Mouse (Mus musculus): ENCODE measurements around the gene Hat1.
A peak's percentile ranks its signal among the peaks of the same experiment; 100 is the strongest.

The Hat1 gene

DNA sequence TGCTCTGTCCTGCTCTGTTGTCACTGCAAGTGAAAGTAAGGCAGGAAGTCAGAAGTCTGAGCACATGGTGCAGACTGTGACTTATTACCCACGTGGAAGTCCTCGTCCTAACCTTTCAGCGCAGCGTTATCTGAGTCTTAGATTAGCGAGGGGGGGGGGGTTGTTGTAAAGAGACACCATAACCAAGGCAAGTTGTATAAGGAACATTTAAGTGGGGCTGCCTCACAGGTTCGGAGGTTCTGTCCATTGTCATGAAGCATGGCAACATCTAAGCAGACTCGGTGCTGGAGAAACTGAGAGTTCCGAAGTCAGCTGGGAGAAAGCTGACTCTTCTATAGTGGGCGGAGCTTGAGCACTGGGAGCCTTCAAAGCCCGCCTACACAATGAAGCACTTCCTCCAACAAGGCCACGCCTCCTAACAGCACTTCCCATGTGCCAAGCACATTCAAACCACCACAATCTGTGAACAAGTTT, 12.3 kb upstream of the Hat1 start:
- DNase-seq (ENCODE audit: low spot score), result no peak

DNA sequence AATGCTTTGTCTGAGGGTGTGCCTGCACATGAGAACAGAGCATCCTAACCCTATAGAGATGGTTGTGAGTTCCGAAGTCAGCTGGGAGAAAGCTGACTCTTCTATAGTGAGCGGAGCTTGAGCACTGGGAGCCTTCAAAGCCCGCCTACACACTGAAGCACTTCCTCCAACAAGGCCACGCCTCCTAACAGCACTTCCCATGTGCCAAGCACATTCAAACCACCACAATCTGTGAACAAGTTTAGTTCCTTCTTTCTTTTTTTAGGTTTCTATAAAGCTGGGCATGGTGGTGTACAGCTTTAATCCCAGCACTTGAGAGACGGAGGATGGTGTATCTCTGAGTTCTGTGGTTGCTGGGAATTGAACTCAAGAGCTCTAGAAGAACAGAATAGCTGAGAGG, 11.3 kb upstream of the Hat1 start:
- DNase-seq (ENCODE audit: low spot score), result no peak

DNA sequence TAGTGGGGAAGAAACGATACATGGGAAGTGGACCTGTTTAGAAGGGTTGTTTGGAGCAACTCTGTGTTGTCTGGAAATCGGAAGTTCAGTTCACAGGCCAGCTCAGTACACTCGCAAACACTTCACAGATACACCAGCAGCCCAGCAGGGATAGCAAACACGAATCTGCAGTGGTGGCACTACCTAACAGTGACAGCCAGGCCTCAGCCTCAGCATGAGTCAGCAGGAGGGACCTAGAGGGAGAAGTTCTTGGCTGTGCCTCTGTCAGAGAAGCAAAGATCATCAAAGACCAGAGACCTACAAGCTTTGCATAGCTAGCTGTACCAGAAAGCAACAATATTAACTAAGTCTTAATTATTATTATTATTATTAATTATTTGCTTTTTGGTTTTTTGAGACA, 6.8 kb upstream of the Hat1 start:
- no peak for DNase-seq (ENCODE audit: low spot score)

DNA sequence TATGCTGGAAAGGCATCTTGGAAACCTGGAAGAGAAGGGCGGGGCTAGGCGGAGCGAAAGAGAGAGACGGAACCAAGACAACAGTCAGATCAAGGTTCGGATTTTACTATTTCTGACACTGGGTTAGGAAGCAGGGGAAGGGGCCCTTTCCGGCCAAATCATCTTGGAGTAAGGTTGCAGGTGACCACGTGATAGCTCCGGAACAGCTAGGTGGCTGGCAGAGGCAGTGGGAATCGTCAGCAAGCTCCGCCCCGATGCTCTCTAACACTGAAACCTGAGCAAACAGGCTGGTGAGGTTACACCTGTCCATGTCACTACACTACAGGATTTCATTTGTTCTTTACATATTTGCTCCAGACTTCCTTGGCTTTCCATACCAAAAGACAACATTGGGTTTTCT, 4.9 kb upstream of the Hat1 start:
- DNase-seq (ENCODE audit: low spot score), result no peak

DNA sequence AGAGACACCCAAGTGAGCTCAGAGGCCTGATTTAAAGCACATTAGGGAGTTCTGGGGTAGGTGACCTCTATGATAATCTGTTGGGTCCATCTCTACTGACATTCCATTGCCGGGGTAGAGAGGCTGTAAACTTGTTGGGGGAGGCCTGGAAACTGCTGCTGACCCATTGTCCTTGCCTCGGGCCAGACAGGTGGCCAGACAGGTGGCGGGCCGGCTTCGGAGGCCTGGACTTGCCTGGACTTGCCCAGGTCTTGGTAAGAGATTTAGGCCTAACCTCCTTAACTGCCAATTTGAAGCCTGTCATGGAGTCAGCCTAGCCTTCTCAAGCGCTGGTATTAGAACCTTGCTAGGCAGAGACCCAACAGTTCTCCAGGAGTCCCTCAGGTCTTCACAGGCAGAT, 992 bp upstream of the Hat1 start:
- no peak for DNase-seq (ENCODE audit: low spot score)

DNA sequence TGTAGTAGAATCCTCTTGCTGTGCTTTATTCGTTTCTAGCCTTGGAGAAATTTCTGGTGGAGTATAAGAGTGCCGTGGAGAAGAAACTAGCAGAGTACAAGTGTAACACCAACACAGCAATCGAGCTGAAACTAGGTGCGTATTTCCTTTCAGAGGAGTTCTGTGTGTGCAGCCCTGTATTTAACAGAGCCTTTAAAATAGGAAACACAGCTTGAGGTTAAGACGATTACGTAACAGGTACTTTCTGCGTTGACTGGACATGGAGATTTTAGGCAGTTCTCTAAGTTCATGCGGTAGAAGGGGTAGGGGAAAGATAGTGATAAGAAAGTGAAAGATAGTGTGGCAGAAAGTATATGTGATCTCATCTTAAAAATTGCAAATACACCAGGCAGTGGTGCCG, 1.1 kb downstream of the Hat1 start:
- DNase-seq (ENCODE audit: low spot score), result no peak

DNA sequence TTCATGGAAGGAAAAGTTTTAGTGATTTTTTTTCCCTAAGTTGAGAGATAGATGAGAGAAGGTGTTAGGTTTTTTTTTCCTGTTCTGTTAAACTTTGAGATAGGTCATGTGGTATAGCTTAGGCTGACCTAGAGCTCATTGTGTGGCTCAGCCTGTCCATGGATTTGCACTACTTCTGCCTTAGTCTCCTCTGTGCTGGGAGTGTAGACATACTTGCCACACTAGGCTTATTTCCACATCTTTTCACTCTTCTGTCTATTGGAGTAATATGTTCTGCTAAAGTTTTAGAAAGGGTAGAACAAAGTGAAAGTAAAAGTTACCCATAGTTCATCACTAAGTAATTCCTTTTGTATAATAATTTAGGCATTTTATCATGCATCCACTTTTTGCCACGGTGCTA, 16.9 kb downstream of the Hat1 start:
- DNase-seq (ENCODE audit: low spot score), result no peak

DNA sequence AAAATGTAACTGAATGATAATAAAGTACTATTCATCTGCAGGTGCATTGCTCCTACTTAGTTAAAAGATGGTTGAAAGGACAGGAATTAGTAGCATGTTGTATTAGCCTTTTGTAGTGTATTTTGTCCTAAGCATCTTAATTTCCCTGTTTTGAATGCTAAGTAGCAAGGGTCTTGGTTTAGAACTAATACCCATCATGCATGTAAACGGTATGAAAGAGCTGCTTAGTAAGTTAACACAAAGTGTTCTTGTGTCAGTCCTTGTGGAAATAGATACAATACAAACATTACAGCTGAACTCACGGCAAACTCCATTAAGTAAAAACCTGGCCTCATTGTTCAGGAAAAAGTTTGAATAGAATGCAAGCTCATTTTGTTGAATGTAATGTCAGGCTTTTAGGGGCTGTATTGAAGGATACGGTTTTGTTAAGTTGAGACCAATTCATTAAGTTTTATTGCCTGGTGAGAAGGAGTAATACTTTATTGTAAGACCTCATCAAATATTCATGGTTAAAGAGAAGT, 30.1 kb downstream of the Hat1 start:
- DNase-seq (ENCODE audit: low spot score), result no peak

DNA sequence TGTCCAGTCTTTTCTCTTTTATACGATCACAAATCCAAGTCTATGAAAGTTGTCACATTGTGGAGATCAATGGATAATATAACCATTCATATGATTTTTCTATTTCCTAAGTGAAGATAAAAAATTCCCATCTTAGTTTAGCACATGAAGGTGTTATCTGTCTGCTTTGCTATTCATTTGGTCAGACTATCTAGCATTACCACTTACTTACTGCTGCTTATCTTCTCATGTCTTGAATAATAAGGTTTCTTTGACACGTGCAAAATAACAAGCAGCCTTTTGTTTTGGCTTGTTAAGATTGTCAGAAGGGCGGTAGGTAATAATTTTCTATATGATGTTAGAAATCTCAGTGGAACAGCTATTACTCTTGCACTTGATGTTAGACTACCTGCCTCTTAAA, 30.6 kb downstream of the Hat1 start:
- DNase-seq (ENCODE audit: low spot score), result no peak

DNA sequence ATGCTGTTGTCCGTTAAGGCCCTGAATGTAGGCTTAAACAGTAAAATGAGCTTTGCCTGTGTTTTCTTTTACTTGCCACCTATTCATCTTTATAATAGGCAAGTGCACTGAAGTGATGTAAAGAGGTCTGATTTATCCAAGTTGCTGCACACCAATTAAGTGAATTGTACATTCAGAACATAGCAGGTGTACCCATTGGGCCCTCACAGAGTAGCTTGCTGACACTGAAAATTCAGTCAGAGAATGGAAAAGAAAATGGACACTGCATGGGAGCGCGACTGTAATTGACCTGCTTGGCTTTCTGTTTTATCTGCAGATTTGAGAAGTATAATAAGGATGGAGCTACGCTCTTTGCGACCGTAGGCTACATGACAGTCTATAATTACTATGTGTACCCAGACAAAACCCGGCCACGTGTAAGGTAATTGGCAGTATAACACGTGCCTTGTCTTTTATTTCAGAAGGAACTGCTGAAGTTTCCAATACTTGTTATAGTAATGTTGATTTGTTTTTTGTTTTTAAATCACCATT, 32.2 kb downstream of the Hat1 start:
- DNase-seq (ENCODE audit: low spot score), result no peak

DNA sequence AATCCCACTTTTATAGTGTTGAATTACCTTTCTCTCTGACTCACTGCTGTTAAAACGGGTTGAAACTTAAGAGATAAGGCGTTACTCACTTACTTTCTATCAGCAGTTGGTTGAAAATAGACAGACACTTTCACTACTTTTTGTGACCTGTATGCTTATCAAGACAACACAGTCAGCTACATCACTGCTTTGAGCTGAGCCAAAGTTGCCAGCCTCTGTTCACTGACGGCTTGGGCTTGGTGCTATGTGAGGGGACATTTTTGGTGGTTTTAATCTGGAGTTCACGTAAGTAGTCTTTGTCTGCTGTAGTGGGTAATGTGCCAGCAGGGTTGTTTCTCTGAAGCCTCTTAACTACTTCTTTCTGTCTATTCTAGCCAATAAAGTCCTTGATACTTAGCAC, 35.8 kb downstream of the Hat1 start:
- DNase-seq (ENCODE audit: low spot score), result no peak

DNA sequence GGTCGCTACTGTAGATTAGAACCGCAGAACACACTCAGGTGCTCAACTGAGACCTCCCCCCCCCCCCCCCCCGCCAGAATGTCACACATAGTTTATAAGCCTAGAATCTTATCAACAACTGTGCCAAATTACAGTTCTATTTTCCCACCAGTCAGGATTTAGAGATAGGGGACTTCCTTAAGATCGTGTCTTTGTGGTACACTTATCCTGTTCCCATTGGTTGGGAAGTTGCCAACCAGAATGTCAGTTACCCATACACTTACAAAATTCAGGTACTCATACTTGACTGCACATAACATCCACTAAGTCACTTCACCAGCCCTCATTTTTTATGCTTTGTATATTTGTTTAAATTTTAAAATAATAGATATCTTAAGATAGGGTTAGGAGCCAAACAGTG, 46.7 kb downstream of the Hat1 start:
- no peak for DNase-seq (ENCODE audit: low spot score)

DNA sequence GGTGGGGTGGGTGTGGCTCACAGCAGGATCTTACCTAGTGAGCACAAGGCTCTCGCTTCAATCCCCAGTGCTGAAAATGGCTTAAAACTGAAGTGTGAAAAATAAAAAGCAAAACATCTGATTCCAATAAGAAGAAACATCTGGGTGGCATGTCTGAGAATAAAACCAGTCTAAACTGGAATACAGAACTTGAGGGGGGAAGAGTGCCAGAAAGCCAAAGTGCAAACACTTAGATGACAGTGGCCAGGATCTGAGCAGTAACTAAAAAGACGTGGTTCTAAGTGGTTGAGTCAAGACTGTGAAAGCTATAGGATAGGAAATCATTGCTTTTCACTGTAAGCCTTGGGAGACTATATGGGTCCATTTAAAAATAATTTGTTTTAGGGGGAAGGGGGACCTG, 54.6 kb downstream of the Hat1 start:
- DNase-seq (ENCODE audit: low spot score), result no peak

DNA sequence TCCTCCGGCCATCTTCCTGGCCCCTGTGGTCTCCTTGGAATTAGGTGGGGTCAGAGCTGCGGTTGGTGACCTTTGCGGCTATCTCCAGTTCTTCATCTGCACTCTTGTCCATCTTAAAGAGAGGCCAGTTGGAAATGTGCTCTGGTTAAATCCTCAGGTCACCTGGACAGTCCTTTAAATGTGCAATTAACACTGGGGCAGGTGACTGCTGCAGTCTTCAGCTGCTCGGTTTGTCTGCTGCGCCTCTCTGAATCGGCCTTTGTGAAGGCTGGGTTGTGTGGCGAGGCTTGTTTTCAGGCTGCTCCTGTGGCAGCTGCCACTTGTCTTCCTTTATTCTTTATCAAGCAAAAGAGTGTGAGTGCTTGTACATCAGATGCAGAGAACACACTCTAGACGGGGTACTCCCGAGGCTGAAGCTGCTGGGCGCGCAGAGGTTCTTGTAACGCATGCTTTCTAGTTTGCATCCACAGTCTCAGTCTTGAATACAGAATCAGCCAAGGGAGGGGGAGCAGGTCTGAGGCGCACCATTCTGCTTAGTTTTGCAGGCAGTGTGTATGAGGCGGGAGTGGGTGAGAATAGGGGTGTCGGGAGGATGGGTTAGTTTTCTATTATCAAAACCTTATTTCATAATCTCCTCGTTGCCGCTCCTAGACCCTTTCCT, 56.9 kb downstream of the Hat1 start:
- DNase-seq (ENCODE audit: low spot score), result no peak

DNA sequence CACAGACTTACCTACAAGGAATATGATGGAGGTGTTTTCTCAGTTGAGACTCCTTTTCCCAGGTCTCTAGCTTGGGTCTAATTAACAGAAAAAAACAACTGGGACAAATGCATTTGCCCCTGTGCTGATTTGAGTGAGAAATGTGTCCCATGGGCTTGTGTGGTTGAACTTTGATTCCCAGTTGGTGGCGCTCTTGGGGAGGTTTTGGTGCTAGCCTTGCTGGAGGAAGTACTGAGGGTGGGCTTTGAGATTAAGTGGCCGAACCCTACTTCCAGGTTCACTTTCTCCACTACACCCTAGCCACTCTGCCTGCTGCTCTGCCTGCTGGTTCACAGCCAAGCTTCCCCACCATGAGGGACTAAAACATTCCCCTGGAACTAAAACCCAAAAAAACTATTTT, 60.8 kb downstream of the Hat1 start:
- no peak for DNase-seq (ENCODE audit: low spot score)

DNA sequence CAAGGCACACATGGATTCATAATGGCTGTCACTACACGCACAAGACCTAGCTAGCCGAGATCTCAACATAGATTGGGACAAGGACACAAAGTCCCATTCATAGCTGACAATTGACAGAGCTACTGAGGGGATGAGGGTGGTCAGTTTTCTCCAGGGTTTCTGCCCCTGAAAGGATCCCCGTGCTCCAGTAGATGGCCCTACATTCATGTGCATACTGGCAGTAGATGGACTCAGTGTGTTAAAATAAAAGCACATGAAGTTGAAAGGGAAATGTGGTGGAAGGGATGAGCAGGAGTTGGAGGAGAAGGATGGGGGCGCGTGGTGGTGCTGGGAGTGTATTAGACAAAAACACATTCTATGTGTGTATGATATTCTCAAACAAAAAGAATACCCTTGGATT, 63.0 kb downstream of the Hat1 start:
- DNase-seq (ENCODE audit: low spot score), result no peak

DNA sequence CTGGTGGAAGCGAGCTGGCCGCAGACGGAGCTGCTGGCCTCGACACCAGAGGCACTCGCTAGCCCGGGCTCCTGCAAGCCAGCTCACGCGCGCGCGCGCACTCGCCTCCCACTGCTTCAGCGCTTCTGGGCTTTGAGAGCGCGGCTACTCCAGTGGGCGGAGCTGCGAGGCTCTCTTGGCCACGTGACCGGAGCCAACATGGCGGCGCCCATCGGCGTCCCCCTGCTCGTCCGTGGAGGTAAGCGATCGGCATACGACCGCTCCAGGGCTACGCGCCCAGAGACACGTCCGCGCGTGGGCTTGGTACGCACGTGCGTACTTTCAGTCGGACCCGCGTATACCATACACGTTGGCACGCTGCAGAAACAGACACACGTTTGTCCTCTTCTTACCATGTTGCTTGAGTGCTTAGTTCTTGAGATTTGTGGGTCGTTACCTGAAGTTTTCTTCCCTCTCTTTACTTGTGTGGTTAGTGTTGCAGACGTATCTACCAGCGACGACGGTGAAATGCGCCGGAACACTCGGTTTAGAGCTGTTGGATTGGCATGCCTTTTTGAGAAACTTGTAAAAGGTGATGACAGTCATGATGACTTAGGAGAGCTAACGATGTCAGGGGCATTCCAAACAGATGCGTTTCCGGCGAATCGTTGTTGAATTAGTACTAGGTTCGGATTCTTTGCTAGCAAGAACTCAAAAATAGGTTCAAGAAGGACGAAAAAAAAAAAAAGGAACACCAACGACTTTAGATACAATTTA, 64.6 kb downstream of the Hat1 start, which contains the start of gene Metap1d:
Metap1d (plus strand) TSS at position 116 of the 756 bp plus-strand sequence.
- peak; percentile 96 for DNase-seq (ENCODE audit: low spot score)

DNA sequence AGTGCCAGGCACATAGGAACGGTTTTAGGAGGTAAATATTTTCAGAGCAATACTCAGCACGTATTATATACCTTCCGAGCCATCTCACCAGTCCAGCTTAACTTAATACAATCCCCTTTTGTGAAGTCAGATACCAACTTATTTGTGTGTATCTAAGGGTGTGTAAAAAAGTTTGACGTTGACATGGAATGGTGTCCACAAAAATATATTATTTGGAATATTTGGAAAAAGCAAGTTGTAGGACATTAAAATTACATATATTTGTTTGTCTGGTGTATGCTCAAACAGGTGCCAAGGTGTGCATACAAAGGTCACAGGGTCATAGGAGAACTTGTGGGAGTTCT, 65.1 kb downstream of the Hat1 start:
- no peak for DNase-seq (ENCODE audit: low spot score)

DNA sequence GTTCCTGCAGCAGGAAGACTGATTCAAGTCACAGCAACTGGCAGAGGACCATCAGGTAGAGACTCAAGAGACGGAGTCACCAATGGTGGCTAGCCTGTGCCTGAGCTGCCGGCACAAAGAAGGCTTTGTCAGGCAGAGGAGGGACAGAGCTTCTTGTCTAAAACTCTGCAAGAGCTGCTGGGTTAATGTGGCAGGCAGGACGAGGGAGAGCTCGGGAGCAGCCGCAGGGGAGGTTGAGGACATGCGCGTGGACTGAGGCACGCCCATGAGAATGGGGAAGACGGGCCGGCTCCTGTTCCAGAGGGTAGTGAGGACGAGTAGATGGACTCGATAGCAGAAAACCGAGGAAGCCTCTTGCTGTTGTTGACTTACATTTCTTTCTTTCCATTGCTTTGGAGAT, 69.9 kb downstream of the Hat1 start:
- DNase-seq (ENCODE audit: low spot score), result no peak

DNA sequence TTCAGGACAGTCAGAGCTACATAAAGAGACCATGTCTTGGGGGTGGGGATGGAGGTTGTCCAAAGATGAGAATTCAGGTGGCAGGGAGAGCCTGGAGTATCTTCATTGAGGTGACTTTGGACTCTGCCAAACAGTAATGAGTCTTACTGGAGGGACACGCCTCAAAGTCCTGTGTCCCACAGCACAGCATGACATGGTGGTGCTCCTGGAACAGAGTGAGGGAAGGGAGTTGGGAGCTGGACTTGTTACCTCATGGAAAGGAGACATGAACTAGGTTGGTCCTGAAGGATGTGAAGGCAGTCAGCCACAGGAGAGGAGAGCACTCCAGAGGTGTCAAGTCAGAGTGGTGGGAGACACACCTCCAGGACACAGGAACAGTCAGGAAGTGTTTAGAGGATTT, 70.9 kb downstream of the Hat1 start:
- no peak for DNase-seq (ENCODE audit: low spot score)

DNA sequence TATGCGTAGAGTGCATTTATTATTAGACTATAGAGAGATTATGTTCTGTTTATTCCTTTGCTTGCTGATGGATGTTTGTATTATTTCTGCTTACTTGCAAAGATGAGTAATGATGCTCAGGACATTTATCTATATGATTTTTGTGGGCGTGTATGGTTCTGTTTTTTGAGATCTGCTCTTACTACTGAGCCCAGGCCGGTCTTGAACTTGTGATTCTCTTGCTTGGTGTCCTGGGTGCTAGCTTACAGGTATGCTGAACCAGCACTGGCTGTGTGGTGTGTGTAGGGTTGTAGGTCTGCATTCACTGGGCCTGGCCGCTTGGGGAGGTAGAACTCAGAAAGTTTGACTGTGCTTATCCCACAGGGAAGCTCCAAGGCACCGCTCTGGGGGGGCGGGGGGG, 72.4 kb downstream of the Hat1 start:
- no peak for DNase-seq (ENCODE audit: low spot score)

DNA sequence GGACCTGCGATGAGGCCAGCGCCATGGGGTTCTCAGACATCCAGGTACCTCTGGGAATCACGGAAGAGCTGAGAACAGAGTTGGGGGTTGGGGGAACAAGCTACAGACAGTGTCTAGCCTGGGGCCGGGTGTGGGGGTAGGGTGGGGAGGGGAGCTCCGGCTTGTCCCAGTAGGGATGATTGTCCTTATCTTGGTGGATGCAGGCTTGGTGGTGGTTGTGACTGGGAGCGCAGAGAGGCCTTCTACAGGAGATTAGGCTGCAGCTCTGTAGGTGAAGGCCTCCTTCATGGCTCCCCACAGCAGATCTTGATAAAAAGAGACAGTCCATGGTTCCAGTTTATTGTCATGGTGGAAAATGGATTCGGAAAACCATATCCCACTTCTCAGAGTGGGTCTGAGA, 72.8 kb downstream of the Hat1 start:
- no peak for DNase-seq (ENCODE audit: low spot score)

DNA sequence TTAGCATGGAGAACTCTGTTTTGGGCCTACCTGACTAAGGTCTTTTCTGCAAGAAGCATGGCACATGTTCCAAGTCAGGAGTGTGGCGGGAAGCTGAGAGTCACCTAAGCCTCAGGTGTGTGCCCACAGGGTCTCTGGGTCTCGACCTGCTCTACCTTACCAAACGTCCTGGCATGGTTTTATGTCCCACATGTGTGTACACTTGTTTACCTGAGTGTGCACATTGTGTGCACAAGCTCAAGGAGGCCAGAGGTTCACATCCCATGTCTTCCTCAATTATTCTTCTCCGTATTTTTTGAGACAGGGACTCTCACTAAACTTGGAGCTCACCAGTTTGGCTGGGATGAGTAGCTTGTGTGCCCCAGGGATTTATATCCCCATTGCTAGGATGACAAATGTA, 73.3 kb downstream of the Hat1 start:
- no peak for DNase-seq (ENCODE audit: low spot score)

DNA sequence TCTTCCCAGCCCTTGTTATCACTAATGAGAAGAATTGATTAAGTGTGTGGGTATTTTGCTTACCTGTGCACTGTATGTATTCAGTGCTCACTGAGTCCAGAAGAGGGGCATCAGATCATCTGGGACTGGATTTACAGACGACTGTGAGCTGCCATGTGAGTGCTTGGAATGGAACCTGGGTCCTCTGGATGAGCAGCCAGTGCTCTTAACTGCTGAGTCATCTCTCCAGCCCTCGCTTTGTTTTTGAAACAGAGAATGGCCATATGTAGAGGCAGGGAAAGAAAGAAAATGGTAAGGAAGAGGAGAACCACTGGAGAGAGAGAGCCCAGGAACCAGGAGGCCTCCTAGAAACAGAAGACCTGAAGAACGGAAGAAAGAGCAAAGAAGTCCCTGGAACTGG, 73.8 kb downstream of the Hat1 start:
- DNase-seq (ENCODE audit: low spot score), result no peak

All from testis, postnatal 10 days (tissue).